Mouse (Mus musculus) forelimb bud, embryonic 11.5 days (tissue): ENCODE measurements around the gene Dock2.

Experiments
- DNase-seq: peaks from one replicate; pipeline ENCODE4 v3.0.0-alpha.2; 2012; ENCODE audit warnings: low read depth, low spot score

Dock2 gene

DNA sequence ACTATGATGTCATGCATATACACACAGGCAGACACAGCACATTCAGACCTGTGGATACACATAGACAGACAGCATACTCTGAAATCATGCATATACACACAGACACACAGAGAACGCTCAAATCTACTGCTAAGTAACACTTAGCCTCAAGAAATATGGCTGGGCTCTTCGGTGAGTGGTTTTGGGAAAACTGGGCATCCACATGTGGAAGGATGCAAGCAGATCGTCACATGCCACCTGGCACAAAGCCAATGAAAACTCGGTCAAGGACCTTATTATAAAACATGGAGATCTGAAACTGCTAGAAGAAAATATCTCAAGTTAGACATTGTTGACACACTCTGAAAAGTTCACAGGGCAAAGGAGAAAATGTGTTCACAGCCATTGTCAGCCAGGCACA, 255.7 kb downstream of the Dock2 start:
- DNase-seq = no peak

DNA sequence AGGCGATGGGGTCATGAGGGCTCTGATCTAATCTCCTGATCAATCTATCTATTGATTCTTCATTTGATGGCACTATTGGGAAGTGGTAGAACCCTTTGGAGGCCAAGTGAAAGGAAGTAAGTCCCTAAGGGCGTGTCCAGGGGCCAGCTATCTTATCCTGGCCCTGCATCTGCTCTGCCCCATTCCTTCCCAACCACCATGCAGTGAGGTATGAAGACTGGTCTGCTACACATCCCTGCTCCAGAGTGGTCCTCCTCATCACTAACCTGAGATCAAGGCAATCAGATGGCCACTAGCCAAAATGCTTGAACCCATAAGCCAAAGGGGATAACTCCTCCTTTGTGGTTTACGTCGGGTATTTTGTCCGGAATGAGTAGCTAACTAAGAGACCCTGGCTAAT, 256.5 kb downstream of the Dock2 start:
- DNase-seq = no peak

DNA sequence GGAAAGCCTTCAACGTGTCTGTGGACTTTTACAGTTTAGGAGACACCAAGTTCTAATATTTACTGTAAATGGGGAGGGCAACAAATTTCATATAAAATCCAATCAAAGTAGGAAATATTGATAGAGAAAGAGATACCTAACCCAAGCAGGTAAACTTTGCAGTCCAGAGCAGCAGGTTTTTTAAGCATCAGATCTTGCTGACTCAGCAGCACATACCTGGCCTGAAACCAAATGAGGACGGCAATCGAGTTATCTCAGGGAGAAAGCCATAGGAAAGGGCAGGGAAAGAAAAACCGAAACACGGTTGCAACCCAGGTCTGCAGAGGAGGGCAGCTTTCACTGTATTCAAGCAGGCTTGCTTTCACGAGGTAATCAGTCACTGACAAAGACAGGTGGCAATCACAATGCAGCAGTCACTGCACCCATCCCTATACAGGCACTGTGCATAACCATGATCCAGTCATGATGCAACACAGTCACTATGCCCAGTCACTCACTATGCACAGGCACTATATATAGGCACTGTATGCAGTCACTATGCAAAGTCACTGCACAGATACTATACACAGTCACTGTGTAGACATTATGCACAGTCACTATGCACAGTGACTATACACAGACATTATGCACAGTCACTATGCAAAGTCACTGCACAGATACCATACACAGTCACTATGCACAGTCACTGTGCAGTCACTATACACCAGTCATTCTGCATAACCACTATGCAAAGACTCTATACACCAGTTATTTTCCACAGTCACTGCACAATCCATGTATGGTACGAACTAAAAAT, 258.4 kb downstream of the Dock2 start:
- DNase-seq = no peak

DNA sequence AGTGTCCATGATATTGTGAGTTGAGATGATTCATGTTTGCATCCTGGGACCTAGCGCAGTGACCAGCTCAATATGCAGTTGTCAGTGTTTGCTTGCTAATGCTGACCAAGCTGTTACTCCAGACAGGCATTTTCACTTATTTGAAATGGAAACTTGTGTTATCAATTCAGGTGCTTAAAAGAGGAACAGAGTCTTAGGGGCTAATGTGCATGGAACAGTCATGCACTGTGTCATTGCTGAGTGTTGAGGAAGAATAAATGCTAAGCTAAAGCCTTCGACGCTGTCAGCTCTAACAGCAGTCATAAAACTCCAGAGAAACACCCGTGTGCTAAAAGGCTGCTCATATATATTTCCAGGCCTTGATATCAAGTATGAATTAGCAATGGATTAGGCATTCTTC, 259.1 kb downstream of the Dock2 start:
- no peak for DNase-seq

DNA sequence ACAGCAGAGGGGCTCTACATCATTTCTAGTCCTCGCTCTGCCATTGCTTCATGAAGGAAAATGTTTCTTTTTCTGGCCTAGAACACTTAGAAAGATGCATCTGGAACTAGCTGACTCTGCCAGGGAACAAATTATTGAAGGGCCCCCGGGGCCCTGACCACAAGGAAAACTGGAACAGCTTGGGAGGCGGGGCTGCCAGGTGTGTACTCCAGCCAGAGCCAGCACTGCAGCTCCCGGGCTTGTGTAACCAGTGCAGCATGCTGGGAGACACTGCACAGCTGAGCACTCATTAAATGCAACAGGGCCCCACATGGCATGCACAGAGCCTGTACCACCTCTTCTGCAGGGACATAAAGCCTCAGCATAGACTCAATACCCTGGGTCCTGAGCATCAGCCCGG, 265.1 kb downstream of the Dock2 start:
- DNase-seq = peak; percentile 4

DNA sequence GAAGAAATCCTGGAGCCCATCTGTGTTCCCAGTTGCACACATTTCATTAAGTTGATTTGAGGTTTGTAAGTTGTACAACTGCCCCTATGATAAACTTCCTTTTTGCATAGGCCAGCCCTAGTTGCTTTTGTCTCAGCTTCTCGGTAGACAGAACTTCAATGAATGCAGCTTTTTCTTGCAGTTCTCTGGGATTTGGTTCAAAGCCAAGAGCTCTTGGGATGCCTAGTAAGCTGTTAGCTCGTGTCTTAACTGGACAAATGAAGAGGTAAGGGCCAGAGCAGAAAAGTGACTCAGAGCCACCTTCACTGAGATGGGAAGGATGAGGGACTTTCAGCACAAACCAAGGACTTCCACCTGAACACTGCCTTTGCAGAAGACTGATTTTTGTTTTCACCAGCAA, 266.7 kb downstream of the Dock2 start:
- no peak for DNase-seq

DNA sequence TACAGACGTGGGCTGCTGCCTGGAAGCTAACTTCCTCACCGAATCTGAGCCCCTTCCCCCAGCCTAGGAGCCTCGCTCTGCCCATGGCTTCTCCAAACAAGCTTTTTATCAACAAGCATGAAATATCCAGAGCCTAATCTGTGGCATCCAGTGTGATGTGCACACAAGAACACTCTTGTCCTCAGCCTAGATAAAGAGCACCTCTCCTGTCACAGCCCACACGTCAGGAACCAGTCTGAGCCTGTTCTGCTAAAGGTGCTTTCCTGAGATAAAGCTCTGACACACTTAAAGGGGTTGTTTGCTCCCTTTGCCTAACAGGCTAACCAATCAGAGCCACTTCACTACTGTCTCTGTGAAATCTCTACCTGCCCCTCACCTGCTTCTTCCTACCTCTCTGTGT, 268.4 kb downstream of the Dock2 start:
- no peak for DNase-seq

DNA sequence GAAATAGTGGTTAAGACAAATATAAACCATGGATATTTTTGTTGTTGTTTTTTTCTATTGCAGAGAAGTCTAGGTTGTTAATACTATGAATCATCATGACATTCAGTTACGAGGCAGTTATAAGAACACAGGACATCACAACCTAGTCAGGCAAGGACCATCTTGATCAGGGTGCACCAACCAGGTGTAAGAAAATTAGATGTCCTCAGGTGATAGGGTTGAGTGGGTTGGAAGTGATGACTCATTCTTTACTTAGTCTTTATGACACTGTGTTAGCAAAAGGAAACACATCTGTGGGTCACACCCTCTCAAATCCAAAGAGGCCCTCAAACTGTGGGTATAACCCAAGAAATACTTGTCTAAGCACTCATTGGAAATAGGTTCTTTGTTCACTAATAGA, 277.3 kb downstream of the Dock2 start:
- no peak for DNase-seq

DNA sequence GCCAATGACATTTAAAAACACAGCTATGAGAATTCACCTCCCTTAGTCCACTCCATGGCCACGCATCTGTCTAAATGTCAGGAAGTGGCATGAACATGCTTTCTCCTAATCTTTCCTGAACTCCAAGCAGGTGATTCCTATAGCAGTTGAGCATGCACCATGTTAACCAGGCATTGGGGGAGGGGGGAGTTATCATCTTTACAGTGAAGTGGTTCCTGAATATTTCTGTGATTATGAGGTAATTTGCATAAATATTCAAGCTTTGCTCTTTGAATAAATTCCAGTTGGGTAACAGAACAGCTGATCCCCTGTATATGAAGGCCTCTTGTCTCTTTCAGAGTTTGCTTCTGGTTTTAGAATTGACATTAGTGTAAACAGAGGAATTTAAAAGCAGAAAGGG, 284.0 kb downstream of the Dock2 start:
- DNase-seq = no peak

DNA sequence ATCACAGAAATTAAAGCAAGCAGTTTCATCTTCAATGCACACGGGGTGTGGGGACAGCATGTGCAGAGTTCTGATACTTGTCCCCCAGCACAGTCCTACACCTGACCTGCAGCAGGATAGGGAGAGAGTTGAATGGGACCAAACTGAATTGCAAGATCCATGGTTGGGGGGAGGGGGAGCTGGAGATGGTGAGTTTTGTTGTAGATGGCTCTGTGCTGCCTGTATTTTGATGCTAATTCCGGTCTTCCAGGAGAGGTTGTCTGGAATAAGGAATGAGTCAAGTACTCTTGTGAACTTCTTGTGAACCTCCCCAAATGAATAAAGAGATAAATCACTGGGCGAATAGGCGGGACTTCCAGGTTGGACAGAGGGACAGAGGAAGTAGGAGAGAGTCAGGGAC, 289.0 kb downstream of the Dock2 start:
- no peak for DNase-seq

DNA sequence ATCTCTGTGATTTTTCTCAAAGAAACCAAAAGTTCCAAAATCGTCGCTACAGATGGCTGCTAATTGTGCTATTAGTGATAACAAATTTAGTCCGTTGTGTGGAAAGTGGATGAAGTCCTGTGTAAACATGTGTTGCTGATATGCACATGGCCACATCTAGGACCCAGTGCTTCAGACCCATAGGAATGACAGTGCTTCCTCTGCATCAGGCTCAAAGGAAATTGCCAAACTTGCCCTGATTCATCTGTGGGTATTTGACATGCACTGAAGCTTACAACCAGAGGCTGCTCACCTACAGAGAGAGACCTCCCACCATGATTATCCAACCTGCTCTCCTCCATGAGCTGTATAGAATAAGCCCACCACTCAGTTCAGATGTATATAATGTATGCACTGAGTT, 290.7 kb downstream of the Dock2 start:
- DNase-seq = no peak

DNA sequence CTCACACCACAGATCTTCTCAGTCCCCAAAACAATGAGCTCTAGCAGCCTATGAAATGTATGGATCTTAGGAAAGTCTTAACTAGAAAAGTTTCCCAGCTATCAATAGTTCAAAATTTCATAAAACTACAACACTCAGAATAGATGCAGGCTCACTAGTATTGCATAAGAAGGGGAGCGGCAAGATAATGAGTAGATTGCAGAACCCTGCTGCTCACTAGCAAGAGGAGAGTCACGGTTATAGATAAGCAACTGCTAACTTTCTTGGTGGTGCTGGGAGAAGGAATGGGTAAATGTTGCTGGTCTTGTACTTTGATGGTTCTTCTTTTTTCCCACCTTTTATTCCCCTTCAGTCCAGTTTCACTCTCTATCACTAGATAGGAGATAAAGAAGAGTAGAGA, 291.5 kb downstream of the Dock2 start:
- no peak for DNase-seq

DNA sequence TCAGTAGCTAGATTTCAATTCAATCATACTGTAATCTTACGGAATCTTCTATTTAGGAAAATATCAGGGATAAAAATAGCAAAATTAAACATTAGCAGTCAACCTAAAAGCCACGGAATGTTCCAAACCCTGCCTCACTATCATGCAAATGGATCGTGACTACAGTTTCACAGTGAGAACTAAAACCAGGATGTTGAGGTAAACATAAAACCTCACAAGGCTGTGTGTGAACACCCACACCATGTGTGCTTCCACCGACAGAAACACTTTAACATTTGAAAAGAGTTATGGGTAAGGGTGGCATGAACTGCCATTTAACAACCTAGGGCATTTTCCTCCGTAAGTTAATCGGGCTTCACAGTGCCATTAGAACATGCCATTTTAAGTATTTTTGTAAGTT, 294.1 kb downstream of the Dock2 start:
- DNase-seq = no peak

DNA sequence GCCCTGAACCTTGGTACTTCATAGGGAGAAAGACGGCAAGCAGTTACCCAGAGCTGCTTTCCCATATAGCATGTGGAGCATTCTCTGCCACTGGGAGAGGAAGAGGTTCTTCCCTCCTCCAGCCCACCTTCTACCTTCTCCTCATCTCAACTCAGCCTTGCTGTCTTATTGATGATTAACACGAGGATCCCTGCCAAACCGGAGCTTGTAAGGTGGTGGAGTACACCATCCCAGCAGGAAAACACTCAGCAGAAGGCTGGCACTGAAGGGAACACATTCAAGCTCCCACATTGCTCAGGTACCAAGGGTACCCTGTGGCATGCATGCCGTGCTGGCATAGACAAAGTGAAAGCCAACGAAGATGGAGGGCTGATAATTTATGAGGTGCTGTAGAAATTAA, 304.4 kb downstream of the Dock2 start:
- no peak for DNase-seq

DNA sequence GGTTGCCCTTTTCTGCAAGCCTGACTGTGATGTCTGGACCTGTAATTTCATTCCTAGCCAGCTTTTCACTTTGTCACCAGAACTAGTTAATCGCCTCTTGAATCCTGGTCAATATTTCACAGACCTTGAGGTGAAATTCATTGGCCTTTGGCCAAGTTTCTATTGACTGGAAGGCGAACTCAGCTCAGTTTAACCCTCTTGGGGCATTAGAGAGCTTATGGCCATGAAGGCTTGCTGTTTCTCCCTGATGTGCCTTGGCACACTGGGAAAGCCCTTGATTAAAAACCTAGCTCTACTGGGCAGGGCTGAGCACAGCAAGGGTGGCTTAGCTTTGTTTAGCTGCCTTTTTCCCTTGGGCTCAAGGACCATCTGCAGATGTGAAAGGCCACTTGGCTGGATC, 313.9 kb downstream of the Dock2 start:
- no peak for DNase-seq

DNA sequence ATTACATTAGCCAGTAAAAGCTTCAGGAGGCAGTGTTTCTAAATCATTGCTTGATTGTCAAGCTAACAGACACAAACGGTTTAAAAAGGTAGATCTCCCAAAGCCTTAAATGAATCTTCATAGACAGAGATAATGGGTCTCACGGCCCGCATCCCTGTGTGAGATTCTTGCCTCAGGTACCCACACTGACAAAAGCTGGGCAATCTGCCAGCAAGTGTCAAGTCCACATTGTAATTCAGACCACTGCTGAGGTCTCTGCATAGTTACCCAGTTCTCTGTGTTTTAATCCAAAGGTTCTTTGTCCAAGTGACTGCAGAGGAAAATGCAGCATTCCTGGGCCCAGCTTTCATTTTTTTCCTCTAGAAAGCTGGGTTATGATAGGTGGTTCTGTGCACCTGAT, 315.1 kb downstream of the Dock2 start:
- DNase-seq = no peak

DNA sequence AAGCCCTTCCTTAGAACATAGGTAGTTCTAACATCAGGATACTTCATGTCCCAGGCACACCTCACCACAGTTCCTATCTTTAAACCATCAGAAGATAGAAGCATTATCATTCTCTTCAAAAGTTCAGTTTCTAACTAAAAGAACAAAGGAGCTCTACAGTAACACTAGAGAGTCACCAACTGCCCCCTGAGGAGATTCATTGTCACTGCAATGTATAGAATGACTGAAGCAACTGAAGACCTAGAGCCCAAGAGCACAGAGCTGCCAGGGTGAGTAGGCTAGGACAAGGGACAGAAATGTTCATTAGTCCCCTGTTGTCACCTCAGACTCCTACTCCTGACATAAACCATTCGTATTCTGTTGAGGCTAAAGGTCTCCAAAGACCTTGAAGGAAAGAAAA, 316.6 kb downstream of the Dock2 start:
- DNase-seq = no peak

DNA sequence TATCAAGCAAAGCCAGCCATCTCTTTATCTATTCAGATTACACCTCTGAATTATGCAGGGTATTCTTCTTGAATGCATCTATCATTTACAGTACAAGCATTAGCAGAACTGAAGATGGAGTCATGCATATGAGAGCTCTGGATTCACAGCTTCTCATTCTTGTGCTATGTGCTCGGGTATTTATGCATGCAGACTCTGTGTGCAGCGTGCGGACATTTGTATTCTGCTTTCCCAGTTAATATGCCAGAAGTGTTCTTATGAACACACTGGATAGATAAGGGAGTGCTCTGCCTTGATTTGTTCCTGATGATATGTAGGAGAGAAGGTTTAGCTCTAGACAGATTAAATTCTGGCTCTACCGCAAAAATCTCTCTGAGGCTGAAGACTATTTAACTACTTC, 333.7 kb downstream of the Dock2 start:
- DNase-seq = no peak

DNA sequence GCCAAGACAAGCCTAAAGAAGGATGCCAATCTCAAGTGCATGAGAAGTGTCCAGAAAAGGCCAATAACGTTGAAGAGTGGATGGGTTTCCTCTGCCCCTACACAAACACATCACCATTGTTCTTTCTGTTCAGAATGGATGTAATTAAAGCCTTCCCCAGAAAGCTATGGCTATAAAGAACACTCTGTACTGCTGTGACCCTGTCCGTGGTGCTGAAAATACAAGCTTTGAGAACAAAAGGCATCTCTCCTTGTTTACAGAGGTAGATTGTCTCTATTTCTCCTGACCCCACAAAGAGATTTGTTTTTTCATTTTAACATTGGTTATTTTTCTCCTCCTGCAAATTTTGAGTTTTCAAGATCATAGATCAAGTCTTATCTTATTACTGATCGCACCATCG, 335.8 kb downstream of the Dock2 start:
- peak; percentile 85 for DNase-seq

DNA sequence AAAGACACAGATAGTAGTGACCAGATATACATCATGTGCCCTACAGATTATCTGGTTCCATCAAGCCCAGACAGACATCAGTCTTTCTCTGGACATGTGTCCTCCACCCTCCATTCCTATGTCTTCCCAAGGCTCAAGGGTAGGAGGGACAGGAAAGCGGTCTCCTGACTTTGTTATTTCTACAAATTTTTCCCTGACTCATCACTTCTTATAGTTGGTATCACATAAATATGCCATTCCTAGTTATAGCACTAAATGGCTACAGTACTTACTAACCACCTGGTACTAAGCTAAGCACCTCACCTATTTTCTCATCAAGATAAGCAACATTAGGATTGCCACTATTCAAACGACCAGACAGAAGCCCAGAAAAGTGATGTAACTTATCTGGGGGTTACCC, 345.3 kb downstream of the Dock2 start:
- DNase-seq = no peak

DNA sequence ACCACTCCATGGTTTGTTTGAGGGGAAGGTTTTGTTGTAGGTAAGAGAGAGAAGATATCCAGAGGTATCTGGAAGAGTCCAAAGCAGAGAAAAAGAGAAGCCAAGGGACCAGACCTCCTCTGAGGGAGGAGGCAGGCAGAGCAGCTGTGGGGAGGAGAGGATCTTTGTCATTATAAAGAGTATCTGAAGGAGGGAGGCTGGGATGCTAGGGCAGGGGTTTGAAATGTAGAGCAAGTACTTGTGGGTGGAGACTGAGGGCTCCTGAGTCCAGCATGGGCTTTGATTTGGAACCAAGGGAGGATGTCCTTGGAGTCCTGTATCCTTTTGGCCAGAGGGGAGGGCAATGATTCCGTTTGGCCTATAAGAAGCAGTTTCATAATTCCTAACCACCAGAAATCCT, 346.2 kb downstream of the Dock2 start:
- DNase-seq = no peak

DNA sequence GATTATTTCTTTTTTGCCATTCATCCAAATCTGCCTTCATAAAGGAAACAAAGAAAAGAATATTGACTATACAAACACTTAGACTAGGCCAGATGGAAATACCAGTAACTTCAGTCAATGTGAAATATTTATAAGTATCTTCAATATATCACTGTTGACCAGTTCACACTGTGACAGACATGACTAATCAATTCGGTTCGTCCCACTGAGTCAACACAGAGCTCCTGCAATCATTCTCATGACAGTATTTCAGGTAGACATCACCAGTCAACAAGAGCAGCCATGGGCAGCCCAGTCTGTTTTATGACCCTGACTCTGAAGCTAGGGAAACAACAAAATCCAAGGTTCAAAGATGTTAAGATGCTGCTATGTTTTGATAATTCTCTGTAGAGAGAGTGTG, 351.7 kb downstream of the Dock2 start:
- no peak for DNase-seq

DNA sequence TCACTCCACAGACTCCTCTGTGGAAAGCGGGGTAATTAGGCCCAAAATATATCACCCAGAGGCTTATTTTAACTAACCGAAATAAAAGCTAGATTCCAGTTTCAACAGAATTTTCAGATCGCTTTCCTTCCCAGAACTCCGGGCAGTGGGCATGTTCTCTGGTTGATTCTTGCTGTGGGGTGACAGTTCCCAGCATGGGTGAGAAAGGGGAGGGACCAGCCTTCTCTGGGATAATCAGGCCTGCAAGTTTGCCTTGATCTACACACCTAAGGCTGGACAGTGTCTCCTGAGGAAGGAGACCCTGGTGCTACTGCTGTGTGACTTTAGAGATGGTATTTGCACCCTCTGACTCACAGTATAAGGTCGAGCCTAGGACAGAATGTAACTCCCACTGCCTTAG, 352.3 kb downstream of the Dock2 start:
- no peak for DNase-seq

DNA sequence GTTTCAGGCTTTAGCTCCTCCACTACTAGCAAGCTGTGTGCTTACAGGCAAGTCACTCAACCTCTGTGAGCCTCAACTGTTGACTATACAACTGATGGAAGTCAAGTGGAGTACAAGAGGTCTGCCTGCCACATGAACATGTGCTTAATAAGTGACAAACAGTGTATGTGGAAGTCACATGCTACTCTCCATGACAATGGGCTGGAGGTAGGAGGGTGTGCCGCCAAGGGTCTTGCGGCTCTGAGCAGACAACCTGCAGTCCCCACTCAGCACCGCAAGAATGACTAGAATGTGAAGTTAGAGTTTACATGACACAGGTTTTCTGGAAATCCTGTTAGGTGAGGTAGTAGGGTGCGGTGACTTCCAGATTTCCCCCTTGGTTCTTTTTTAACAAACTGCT, 352.8 kb downstream of the Dock2 start:
- DNase-seq = no peak
